In the genomic region with DNA sequence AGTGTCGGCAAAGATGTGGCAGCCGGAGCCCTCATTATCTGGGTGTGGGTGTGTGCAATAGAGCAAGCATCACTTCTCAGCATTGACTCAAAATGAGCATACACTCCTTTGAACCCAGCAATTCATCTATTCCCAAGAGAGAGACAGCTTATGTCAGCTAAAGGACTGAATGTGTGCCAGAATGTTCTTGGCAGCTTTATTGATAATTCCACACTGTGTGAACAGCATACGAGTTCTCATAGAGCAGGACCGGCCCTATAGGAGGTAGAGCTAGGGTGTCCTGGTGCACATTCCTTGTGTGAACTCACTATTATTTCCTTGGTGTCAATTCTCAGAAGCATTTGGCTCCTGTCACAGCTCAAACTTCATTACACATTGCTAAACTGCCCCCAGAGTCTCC, we compare ENCODE assay signal across 12 mouse cellular contexts.
DNase-seq lines count a peak whose midpoint lies in the region; ATAC-seq and TF ChIP-seq lines count a peak whose summit lies in the region.
"Had no signal": no experiment of that assay in that cellular context is flagged by ENCODE, and none has a peak within 500 bp of the region (broad histone marks: within the 10 kb centered on the region; RNA-seq: fewer than 3 reads in every experiment).

No protein-coding gene starts in this region.

- peaks cover 38% of the 10 kb centered on the region for H3K4me1 ChIP-seq in heart, embryonic 13.5 days
- H3K4me1 ChIP-seq in heart, embryonic 11.5 days (ENCODE audit: control insufficient read depth, insufficient read depth, low read length), result peaks cover 17% of the 10 kb centered on the region
- H3K4me1 ChIP-seq in liver, adult 2 months (ENCODE audit: control insufficient read depth, insufficient read depth, low read length), result no peaks in the 10 kb centered on the region; the same call in 1 of the 2 replicates
- H3K4me1 ChIP-seq in cerebellum, adult 2 months (ENCODE audit: control insufficient read depth, insufficient read depth, low read length), result no peaks in the 10 kb centered on the region; the same call in none of the 2 replicates
- H3K4me1 ChIP-seq: liver, embryonic 12.5 days had no signal

- no peak for TF ChIP-seq POLR2A in liver, adult 2 months (IDR thresholded peaks at IDR 0.05; ENCODE audit: extremely low read depth, insufficient read depth, low read length)
- TF ChIP-seq POLR2A in cerebellum, adult 2 months (IDR thresholded peaks at IDR 0.05; ENCODE audit: borderline replicate concordance, insufficient read depth, low read length), result no peak

- ATAC-seq in heart, embryonic 13.5 days (ENCODE audit: extremely low read depth, insufficient number of reproducible peaks, low FRiP score, low TSS enrichment), result no peak
- no peak for ATAC-seq in heart, embryonic 11.5 days (replicated peaks; ENCODE audit: insufficient number of reproducible peaks, low FRiP score, low TSS enrichment)
- peak; percentile 32 for ATAC-seq in inflammation-experienced regulatory T-cells, adult 6 months
- ATAC-seq: activated CD4-positive, CD25-positive, alpha-beta regulatory T cell, adult 4 months had no signal

- H3K36me3 ChIP-seq in heart, embryonic 13.5 days, result no peaks in the 10 kb centered on the region
- no peaks in the 10 kb centered on the region for H3K36me3 ChIP-seq in heart, embryonic 11.5 days (ENCODE audit: control insufficient read depth, insufficient read depth, low read length)
- H3K36me3 ChIP-seq in liver, adult 2 months (ENCODE audit: control insufficient read depth, insufficient read depth, low read length), result no peaks in the 10 kb centered on the region
- H3K36me3 ChIP-seq: liver, embryonic 12.5 days had no signal

- H3K4me2 ChIP-seq in heart, embryonic 13.5 days, result no peak overlapping the region
- H3K4me2 ChIP-seq in heart, embryonic 11.5 days, result no peak overlapping the region
- H3K4me2 ChIP-seq: hindbrain, embryonic 14.5 days; liver, embryonic 12.5 days had no signal

- H3K27me3 ChIP-seq in heart, embryonic 13.5 days (replicated peaks), result no peaks in the 10 kb centered on the region
- H3K27me3 ChIP-seq in heart, embryonic 11.5 days (ENCODE audit: control insufficient read depth, insufficient read depth, low read length), result no peaks in the 10 kb centered on the region
- no peaks in the 10 kb centered on the region for H3K27me3 ChIP-seq in liver, adult 2 months (ENCODE audit: control insufficient read depth, insufficient read depth, low read length)
- no peaks in the 10 kb centered on the region; the same call in 1 of the 2 replicates for H3K27me3 ChIP-seq in cerebellum, adult 2 months (ENCODE audit: control insufficient read depth, insufficient read depth, low read length)

- H3K9ac ChIP-seq in heart, embryonic 13.5 days, result no peak overlapping the region
- no peak overlapping the region for H3K9ac ChIP-seq in heart, embryonic 11.5 days (ENCODE audit: low read depth, low read length)
- no peak overlapping the region for H3K9ac ChIP-seq in liver, adult 2 months (ENCODE audit: low read depth, low read length)
- H3K9ac ChIP-seq: hindbrain, embryonic 14.5 days; liver, embryonic 12.5 days had no signal

- WGBS in heart, embryonic 13.5 days, result 75% methylated on average over 4 of the region's 4 CpGs
- 87% methylated on average over 4 of the region's 4 CpGs for WGBS in heart, embryonic 11.5 days (ENCODE audit: insufficient replicate concordance)
- WGBS in liver, adult 2 months, result 77% methylated on average over 4 of the region's 4 CpGs
- 60% methylated on average over 4 of the region's 4 CpGs for WGBS in cerebellum, adult 2 months

- H3K4me3 ChIP-seq in heart, embryonic 13.5 days, result no peak overlapping the region
- H3K4me3 ChIP-seq in heart, embryonic 11.5 days (ENCODE audit: low read depth, low read length), result no peak overlapping the region
- no peak overlapping the region for H3K4me3 ChIP-seq in liver, adult 2 months (ENCODE audit: insufficient read depth, low read depth, low read length)
- no peak overlapping the region for H3K4me3 ChIP-seq in cerebellum, adult 2 months (replicated peaks; ENCODE audit: insufficient read depth, low read depth, low read length)
- H3K4me3 ChIP-seq: liver, embryonic 12.5 days had no signal

- H3K27ac ChIP-seq in heart, embryonic 13.5 days (replicated peaks), result 0 out of 2 replicates have a peak overlapping the region, but pooled peaks have one; percentile 3
- H3K27ac ChIP-seq in heart, embryonic 11.5 days (ENCODE audit: low read depth, low read length), result no peak overlapping the region
- H3K27ac ChIP-seq in liver, adult 2 months (replicated peaks; ENCODE audit: insufficient read depth, low read depth, low read length), result peak overlapping the region; percentile 15; the same call in 1 of the 2 replicates
- H3K27ac ChIP-seq in cerebellum, adult 2 months (ENCODE audit: insufficient read depth, low read length), result no peak overlapping the region
- H3K27ac ChIP-seq: hindbrain, embryonic 14.5 days; liver, embryonic 12.5 days had no signal

- no peak for DNase-seq in liver, adult 2 months (ENCODE audit: extremely low read depth, low read depth, low spot score)
- DNase-seq in liver (no peak), adipocyte (ENCODE audit: low spot score) (peak; percentile 74)
- DNase-seq in cerebellum, adult 11 months, result no peak
- DNase-seq in cerebellum, adult 2 months, result no peak
- DNase-seq: cerebellum, postnatal 25 days had no signal

- H3K79me2 ChIP-seq in liver, adult 2 months (ENCODE audit: control insufficient read depth, insufficient read depth, low read length), result no peaks in the 10 kb centered on the region

- H3K9me3 ChIP-seq in heart, embryonic 13.5 days, result 0 out of 2 replicates have a peak, but pooled peaks cover under 1% of the 10 kb centered on the region
- no peaks in the 10 kb centered on the region for H3K9me3 ChIP-seq in heart, embryonic 11.5 days (replicated peaks; ENCODE audit: control insufficient read depth, low read length)
- H3K9me3 ChIP-seq: liver, embryonic 12.5 days had no signal

- TF ChIP-seq CTCF in liver, adult 2 months (IDR thresholded peaks at IDR 0.05; ENCODE audit: low read depth, low read length), result no peak
- TF ChIP-seq CTCF in cerebellum, adult 2 months (IDR thresholded peaks at IDR 0.05; ENCODE audit: borderline replicate concordance, insufficient read depth, low read depth, low read length), result no peak

Comparison
In these comparisons a context has a peak if more than half of its experiments do, and no peak if none do; other contexts are left out.
1. H3K27ac ChIP-seq: peak in heart, embryonic 13.5 days (single experiment) and liver, adult 2 months (single experiment); none in heart, embryonic 11.5 days (single experiment) and cerebellum, adult 2 months (single experiment).